Mouse (Mus musculus) gastrocnemius, adult 18-20 months (tissue): ENCODE data around the gene Odf3l2. TPM values are rescaled to one million over a fixed set of nuclear protein-coding genes. Genes with fewer than 3 reads are reported as not detected.

Experiments used
- total RNA-seq, 2 experiments: library from RNA; stranded (reverse); gene quantifications; 2 replicates each; pipeline ENCODE4 v1.2.3; 2021

The Odf3l2 gene
- total RNA-seq, 2 experiments from 2014 or later, result 42.1 to 178 TPM

Other genes with a start within 250 kb of the Odf3l2 start
- not detected for gene Vmn2r83, start 177.0 kb downstream of the Odf3l2 start, total RNA-seq
- gene Plpp2, start 111.9 kb downstream of the Odf3l2 start, total RNA-seq, result 1 to 10 TPM in 1 of 2 experiments, under 1 TPM in 1; 0.80 to 1.3 TPM
- 10 to 100 TPM; 15.5 to 21.4 TPM for gene Mier2, start 90.5 kb downstream of the Odf3l2 start, total RNA-seq
- not detected for gene Theg, start 58.4 kb downstream of the Odf3l2 start, total RNA-seq
- under 1 TPM; 0.41 to 0.55 TPM for gene C2cd4c, start 31.7 kb downstream of the Odf3l2 start, total RNA-seq
- gene Shc2, start 7.8 kb downstream of the Odf3l2 start, total RNA-seq, result 10 to 100 TPM in 1 of 2 experiments, 1 to 10 TPM in 1; 7.5 to 10.0 TPM
- gene Madcam1, start 18.8 kb upstream of the Odf3l2 start, total RNA-seq, result not detected
- gene Tpgs1, start 23.6 kb upstream of the Odf3l2 start, total RNA-seq, result 10 to 100 TPM; 19.1 to 19.7 TPM
- 100 to 1,000 TPM; 388 to 419 TPM for gene Cdc34, start 36.5 kb upstream of the Odf3l2 start, total RNA-seq
- 10 to 100 TPM in 1 of 2 experiments, 1 to 10 TPM in 1; 8.3 to 10.1 TPM for gene Gzmm, start 43.3 kb upstream of the Odf3l2 start, total RNA-seq
- 100 to 1,000 TPM; 540 to 773 TPM for gene Bsg, start 58.8 kb upstream of the Odf3l2 start, total RNA-seq
- under 1 TPM; 0.47 to 0.66 TPM for gene Hcn2, start 70.9 kb upstream of the Odf3l2 start, total RNA-seq
- gene Polrmt, start 100.8 kb upstream of the Odf3l2 start, total RNA-seq, result 10 to 100 TPM; 31.9 to 36.7 TPM
- not detected for gene Fgf22, start 109.3 kb upstream of the Odf3l2 start, total RNA-seq
- 10 to 100 TPM; 49.5 to 54.5 TPM for gene Rnf126, start 121.2 kb upstream of the Odf3l2 start, total RNA-seq
- 1 to 10 TPM; 1.2 to 1.9 TPM for gene Fstl3, start 131.5 kb upstream of the Odf3l2 start, total RNA-seq
- gene Prss57, start 145.2 kb upstream of the Odf3l2 start, total RNA-seq, result not detected
- gene Palm, start 147.8 kb upstream of the Odf3l2 start, total RNA-seq, result 10 to 100 TPM; 11.1 to 22.9 TPM
- gene Misp, start 175.3 kb upstream of the Odf3l2 start, total RNA-seq, result under 1 TPM in 1 of 2 experiments, not detected in 1; 0.40 TPM
- 10 to 100 TPM; 12.7 to 22.7 TPM for gene Ptbp1, start 208.7 kb upstream of the Odf3l2 start, total RNA-seq
- not detected for gene Prtn3, start 228.7 kb upstream of the Odf3l2 start, total RNA-seq
- gene Plppr3, start 228.9 kb upstream of the Odf3l2 start, total RNA-seq, result under 1 TPM; 0.11 to 0.17 TPM
- not detected for gene Elane, start 240.5 kb upstream of the Odf3l2 start, total RNA-seq
- 100 to 1,000 TPM in 1 of 2 experiments, 10 to 100 TPM in 1; 46.0 to 111 TPM for gene Cfd, start 245.1 kb upstream of the Odf3l2 start, total RNA-seq